Mouse (Mus musculus) brain, adult 2 months (tissue): ENCODE measurements at regions not wholly inside any gene's neighbourhood (a gene's known extent, or its start where the extent isn't known, plus 50 kb on each side); places are given as distances from the start of the nearest gene placed in this dataset.

Source experiments
- DNase-seq: peaks from one replicate; pipeline ENCODE4 v3.0.0; 2011; ENCODE audit warnings: low read depth, low spot score

DNA sequence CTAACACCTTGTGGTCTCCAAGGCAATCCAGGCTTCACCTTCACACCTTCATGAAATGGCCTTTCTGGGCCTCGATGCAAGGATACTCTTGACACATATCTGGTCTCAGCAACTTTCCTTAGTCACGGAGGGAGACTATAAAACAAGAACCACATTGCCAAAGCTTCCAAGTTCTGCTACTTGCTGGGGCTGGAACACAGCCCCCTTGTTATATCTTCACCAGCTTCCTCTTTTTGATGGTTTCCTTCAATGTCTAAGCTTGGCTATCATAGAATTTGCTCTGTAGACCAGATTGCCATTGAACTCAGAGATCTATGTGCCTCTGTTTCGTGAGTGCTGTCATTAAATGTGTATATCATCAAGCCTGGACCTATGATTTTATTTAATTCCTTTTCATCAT, 530.7 kb upstream of the Zeb2 start:
- no peak for DNase-seq

DNA sequence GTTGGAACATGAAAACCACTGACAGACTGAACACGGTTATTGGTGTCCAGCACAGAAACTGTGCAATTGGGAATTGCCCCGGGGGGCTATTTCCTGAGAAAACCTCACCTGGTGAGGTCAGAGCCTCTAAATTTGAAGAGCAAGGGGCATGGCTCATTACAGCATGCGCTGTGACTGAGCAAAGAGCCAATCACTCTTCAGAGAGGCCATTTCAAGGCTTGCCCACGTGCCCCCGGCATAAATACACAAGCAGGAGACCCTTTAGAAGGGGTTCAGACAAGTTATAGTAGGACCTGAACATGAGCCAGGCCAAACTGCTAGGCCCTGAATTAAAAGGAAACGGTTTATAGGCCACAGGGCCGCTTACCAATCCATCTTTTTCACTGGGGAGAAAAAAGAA, 512.9 kb upstream of the Zeb2 start:
- no peak for DNase-seq

DNA sequence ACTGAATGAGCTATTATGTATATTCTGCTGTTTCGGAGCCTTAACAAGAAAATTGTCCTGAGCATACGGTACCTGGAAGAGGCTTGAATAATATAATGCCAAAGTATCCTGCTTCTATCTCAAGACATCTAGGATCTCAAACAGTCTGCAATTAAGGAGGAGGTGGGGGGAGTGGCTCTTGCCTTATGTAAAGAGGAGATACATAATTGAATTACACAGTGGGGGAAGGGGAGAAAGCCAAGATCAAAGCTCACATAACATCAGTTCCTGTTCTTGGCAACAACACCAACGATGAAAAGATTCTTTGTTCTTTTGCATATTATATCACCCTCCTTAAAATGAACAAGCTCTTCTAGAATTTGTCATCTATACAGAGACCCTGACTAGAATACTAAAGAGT, 512.4 kb upstream of the Zeb2 start:
- no peak for DNase-seq

DNA sequence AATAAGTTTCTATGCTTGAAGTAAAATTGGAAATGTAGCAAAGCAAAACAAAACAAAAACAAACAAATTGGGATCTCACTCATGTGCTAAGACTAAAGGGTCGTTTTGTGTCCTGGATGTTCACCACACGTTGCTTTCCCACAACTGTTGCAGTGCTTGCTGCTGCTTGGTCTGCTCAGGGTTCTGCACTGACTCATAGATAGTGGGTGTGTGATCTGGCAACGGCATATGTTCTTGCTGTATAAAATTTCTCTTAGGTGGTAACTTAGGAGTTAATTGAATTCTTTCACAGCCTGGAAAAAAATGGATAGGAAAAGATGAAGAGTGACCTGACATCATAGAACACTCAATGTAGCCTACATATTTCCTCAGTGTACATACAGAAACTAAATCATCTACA, 505.9 kb upstream of the Zeb2 start:
- DNase-seq = peak; percentile 80

DNA sequence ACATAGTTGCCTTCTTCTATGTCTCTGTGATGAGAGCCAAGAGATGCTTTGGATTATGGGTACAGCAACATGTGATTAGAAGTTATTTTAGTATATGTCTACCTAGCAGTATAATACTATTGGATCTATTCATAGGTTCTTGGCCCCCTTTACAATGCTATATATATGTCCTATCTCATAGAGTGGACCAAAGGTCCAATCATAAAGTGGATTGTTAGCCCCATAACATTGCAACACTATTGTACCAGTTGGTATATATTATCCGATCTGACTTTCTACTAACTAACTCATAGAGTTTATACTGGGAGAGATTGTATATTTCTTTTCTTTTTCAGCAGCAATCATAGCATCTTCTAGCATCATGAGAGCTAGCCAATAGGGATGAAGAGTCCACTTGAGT, 491.7 kb upstream of the Zeb2 start:
- no peak for DNase-seq

DNA sequence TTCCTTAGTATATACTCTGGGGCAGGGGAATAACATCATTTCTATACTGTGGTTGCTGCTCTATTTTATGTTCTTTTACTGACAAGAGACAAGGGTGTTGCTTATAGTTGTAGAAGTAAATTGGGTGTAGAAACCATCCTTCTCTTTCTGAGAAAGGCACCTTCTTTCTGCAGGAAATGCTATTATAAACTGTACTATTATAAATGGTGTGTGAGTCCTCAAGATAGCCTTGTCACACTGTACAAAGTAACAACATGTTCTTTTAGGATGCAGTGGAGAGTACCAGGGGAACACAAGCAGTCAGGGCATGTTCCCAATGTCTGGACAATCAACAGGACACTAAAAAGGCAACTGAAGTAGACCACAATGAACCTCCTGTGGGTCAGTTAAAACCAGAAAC, 490.2 kb upstream of the Zeb2 start:
- DNase-seq = no peak

DNA sequence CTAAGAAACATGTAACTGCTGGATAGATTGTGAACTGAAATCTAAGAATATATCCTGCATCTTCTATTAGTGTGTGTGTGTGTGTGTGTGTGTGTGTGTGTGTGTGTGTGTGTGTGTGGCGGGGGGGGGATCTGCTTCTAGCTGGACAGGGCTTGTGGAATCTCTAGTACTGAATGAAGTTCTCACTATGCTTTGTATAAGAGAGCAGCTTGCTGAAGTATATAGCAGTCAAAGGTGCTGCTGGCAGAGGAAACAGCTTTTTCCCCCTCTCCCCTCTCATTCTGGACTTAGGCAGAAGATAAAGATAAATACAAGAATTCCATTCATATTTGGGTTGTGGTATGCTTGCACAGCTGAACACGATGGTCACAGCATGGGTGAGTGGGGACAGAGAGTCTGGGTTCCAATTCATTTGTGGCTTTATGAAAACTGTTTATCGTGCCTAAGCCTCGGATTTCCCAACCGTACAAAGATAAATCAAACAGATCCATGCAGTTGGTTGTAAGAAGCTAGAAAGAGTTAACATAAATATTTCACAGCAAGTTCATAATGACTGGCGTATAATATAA, 484.2 kb upstream of the Zeb2 start:
- no peak for DNase-seq

DNA sequence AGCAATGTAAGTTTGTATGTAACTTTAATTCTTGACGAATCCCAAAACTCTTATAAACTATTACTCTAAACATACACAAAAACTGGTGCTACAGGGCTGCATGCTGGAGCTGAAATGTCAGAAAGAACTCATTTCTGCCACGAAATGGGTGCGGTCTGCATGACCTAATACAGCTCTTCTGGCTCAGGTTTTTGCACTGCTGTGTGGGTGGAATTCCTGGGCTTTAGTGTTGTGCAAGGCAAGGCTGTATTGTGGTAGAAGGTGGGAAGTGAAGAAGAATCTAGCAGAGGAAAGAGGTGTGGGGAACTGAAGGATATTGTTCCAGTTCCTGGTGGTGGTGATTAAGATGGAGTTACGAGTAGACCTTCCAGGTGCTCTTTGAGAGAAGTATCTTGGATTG, 476.6 kb upstream of the Zeb2 start:
- DNase-seq = no peak

DNA sequence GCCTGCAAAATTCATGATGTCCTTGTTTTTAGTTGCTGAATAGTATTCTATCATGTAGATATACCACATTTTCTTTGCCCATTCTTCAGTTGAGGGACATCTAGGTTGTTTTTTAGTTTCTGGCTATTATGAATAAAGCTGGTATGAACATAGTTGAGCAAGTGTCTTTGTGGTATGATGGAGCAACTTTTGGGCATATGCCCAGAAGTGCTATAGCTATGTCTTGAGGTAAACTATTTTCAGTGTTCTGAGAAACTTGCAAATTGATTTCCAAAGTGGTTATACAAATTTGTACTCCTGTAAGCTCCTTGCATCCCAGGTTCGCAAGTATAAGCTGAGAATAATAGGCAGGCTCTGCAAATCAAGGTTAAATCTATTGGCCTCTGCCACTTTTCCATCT, 473.8 kb upstream of the Zeb2 start:
- DNase-seq = peak; percentile 7

DNA sequence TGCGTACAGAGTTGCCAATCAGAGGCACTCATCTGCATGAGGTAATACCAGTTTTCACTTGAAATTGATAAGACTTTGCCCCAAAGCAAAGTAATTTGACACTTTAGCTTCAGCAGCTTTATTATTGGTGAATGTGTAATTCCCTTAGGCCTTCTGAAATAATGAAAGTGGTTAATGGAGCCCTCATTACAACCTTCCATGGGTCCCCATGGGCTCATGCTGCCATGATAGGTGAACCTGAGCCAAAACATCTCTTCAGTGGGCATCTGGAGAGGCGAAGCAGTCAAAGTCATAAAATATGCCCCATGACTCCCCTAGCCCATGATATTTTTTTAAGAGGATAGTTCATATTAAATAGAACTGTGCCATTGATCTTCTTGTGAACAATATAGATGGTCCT, 471.1 kb upstream of the Zeb2 start:
- DNase-seq = no peak

DNA sequence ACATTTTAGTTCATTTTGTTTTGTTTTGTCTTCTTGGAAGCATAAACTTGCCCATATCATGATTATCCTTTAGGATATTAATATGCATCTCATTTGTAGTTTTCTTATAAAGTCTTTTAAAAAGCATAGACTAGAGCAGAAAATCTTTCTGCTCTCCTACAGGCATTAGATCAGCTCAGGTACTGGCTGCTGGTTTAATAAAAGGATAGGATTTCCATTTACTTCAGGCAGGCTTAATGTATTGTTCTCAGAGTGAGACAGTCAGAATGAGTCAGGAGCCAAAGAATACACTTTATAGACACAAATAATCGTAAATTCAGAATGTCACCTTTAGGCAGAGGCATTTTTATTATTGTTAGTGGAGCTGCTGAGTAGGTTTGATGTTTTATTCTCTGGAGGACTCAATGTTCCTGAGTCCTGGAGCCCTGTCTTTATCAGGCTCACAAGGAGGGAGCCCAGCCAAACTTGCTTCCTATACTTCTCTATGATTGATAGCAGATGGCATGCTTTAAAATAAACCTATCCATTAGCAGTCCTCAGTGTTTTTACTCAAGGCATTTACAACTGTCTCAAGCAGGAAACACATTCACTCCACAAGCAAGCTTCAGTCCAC, 469.5 kb upstream of the Zeb2 start:
- DNase-seq = peak; percentile 26

DNA sequence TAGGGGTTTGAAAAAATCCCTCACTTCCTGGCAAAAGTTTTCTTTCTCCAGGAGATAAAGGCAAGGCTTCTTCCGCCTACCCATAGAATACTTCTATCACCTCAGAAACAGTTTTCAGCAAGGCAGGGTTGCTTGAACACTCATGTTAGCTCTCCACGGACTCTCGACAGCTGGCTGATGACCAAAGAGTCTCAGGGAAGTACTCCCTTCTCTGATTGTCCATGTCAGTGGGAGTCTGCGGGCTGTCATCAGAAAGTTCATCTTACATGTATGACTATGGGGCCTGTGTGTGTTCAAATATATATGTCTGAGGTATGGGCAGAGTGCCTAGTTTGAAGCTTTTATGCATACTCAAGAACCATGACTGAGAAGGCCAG, 464.3 kb upstream of the Zeb2 start:
- no peak for DNase-seq

DNA sequence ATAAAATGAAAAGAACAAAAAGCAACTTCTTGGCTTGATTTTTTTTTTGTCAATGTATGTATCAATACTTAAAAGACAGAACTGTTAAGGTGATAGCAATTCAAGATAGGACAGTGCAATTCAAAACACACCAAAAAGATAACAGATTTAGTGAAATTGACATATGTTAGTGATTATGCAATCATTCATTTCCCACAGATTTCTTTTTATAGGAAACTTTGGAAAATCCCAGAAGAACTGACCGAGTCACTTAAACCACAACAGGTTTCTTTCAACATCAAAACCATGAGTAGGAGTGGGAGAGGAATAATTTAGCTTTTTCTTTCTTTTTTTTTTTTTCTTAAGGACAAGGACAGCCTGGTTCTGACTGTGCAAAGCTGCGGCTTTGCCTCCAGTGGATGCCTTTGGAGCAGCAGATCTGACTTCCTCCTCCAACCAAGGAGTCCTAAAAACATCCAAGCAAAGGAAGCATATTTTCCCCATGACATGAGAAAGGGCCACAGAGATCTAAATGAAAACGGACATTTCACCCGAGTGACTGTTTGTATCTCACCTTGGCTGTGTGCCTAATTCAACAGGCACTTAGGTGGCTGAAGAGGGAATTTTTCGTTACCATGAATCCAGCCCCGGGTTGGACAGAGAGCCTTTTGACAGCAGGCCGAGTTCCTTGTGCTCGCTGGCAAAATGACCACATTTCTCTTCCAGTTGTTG, 463.8 kb upstream of the Zeb2 start:
- DNase-seq = peak; percentile 48

DNA sequence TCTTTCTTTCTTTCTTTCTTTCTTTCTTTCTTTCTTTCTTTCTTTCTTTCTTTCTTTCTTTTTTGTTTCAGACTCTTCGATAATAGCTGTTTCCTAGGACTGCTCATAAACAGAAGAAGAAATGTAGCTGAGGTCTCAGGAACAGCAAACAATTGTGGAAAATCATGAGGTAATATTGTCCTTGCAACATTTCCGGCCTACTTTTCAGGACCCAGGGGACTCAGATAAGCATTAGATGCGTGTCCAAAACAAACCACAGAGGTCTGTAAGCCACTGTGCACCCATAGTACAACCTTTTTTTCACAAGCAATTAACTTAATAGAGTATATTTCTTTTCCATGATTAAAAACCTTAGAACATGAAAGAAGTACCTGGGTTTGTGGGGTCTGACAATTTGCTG, 455.7 kb upstream of the Zeb2 start:
- DNase-seq = no peak

DNA sequence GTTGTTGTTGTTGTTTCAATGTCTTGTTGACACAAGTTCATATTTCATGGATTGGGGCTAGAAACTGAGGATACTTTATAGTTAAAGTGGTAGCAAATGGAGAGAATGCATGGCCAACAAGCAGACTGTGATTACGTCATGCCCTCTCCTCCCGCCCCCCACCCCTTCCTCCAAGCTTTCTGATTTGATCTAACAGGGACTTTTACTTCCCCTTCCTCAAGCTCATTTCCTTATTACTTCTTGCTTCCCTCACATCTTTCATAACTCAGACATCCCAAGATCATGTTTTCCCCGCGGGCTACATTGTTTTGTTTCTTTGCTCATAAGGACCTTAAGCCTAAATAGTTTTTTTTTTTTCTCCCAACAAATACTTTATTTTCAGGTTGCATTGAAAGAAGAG, 437.5 kb upstream of the Zeb2 start:
- no peak for DNase-seq

DNA sequence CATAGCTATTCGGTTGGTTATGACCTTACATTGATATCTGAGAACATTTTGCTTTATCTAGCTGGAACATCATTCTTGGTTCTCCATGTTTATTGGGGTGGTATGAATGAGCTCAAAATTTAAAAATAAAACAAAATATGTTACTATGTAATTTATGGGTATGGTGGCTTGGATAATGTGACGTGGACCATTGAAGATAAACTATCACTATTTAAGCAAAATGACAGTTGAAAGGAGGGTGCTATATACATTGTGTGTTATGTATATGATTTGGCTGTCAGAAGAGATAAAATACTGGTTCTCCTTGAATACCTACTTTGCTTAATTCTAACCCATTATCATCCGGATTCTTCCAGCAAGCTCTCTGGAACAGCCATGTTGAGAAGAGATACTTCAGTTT, 424.2 kb upstream of the Zeb2 start:
- DNase-seq = no peak

DNA sequence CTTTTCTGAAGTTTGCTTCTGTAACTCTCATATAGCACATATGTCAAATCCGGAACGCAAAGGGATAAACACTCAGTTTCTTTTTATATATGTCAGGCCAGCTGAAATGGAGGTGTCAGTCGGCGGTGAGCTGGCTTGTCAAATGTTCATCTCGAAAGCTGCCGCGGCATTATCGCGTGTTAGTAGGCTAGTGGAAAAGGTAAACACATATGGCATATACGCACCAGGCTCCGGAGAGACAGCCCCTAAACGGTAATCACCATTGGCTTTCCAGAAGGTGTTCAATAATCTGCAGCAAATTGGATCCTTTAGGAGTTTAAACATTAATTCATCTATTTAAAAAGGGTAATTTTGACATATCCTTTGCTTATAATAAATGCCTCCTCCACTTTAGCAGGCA, 421.8 kb upstream of the Zeb2 start:
- peak; percentile 65 for DNase-seq

DNA sequence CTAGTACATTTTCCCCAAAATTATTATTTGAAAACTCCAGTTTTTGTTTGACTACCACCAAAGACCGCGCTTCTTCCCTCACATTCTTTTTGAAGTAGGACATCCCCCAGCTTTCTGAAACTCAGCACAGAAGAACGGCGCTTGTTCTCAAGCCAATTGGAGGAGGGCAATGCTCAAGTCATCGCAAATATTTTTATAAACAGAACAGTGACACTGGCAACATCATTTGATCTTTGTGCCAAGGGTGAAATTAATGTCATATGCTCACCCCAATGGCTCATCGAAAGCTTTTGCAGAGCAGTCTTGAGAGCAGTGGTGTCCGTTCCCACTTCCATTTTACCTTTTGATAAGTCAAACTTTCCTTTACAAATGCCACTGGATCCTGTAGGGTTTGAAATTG, 420.5 kb upstream of the Zeb2 start:
- DNase-seq = no peak

DNA sequence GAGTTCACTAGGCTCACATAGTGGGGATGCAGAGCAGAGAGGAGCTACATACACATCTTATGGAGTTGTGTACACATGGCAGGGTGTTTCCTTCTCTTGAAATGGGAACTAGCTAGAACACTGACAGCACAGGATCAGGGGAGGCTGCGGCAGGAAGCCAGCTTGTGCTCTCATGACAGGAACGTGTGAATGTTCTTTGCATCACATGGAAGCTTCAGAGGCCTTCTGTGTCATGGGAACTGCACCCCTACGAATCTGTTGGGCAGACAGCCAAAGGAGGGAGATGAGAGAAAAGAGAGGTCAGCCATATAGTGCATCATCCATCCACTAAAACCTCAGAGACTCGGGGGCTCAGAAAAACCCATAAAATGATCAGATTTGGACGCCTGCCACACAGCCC, 417.6 kb upstream of the Zeb2 start:
- no peak for DNase-seq

DNA sequence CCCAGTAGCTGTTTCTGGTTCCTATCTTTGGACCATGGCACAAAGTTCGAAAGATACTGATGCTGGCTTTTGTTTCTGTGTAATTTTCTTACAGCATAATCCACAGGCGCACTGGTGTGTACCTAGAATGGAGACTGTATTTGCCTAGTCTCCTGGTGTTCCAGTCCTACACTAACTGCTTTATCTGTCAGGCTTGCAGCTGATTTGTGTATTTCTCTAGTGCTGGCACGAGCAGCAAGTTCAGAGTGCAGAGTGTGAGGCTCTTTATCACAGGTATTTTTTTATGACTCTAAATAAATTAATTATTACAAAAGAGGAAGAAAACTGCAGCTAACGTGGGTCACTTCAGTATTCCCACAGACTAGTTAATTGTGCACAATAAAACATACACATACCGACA, 405.1 kb upstream of the Zeb2 start:
- DNase-seq = no peak

DNA sequence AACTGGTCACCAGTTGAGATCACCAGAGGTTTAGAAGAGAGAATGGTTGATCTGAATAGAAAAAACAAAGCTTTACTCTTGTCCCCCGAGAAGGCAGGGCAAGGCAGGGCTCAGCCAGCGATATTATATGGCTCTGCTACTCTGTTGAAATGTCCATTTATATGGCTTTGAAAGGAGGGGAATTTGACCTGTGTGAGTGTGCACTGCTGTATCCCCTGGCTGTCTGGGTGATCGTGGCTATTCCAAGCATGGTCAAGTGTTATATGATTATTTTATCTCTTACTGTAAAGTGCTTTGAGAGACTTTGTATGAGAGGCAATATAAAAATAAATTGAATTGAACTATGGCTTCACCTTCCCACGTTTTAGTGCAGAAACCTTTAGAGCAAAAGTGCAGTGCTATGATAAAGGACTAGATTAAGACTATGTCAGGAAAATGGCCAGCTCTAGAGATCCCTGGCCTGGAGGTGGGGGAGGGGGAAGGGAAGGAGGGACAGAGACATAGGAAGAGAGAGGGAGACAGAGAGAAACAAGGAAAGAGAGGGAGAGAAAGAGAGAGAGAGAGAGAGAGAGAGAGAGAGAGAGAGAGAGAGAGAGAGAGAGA, 402.5 kb upstream of the Zeb2 start:
- DNase-seq = no peak

DNA sequence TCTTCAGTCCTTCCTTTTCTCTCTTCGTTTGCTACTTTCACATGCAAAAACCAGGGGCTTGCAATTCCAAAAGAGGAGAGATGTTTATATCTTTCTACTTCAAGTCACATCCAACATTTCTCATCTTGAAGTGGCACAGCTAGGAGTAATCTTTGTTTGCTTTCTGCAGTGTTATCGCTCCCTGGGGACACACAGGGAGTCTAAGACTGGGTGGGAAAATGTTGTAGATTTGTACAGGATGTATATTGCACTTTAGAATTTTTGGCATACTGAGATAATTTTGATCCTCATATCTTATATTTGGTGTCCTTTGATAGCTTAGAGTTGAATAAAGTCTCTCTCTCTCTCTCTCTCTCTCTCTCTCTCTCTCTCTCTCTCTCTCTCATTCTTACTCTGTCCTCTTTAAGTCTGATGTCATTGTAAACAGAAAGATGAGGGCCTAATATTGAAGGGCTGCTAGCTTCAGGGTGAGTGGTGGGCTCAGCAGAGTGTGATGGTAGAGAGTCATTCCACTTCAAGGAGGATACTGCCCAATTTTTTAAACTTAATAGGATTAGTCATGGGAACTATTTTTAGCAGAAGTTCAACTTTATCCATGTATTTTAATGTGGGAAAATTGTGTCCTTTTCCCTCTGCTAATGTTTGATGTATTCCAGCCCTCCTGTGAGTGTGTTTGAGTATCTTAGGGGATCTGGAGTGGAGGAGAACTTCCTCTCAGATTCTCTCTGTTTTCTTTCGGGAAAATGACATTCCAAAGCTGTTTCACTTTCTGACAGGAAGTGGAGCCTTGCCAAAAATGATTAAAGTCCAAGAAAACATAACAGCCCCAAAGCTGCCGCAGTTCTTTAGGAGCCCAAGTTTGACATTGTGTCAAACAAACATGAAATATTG, 397.3 kb upstream of the Zeb2 start:
- no peak for DNase-seq
